Mouse (Mus musculus): Measurements from ENCODE around the gene Hvcn1. TPM values are rescaled to one million over a fixed set of nuclear protein-coding genes. Genes with fewer than 3 reads are reported as not detected.
"Not testable (repeated sequence)": the region's sequence is repeated elsewhere in the genome, so short reads cannot be mapped to it uniquely, and the experiment has no call there.

Gene Hvcn1
- polyA plus RNA-seq, 1 experiment from 2014 or later: 6.7 TPM

GRCm38 (mm10) chr5:122179665-122180064 is 26.9 kb upstream of the Hvcn1 start:
- Histone ChIP-seq H3K36me3 (peaks cover 23% of the 10 kb centered on the region), H3K9me3 (no peaks in the 10 kb centered on the region)
- 54% methylated on average over 6 of the region's 6 CpGs for WGBS

GRCm38 (mm10) chr5:122184283-122184806 is 22.3 kb upstream of the Hvcn1 start:
- no peak overlapping the region for H3K27ac ChIP-seq
- WGBS: 90% methylated on average over 7 of the region's 7 CpGs
- peaks cover 6% of the 10 kb centered on the region; the same call in 1 of the 2 replicates for H3K4me1 ChIP-seq
- no peak overlapping the region for H3K4me3 ChIP-seq
- DNase-seq (ENCODE audit: low spot score): no peak
- H3K9me3 ChIP-seq: no peaks in the 10 kb centered on the region
- no peaks in the 10 kb centered on the region for H3K27me3 ChIP-seq (ENCODE audit: insufficient read depth, poor library complexity, severe bottlenecking)
- no peaks in the 10 kb centered on the region for H3K36me3 ChIP-seq

More at GRCm38 (mm10) chr5:122179665-122180064, 26.9 kb upstream of the Hvcn1 start:
- no peaks in the 10 kb centered on the region for H3K27me3 ChIP-seq (ENCODE audit: insufficient read depth, poor library complexity, severe bottlenecking)
- no peak for DNase-seq (ENCODE audit: low spot score)
- H3K4me1 ChIP-seq: peaks cover 8% of the 10 kb centered on the region; the same call in 1 of the 2 replicates
- H3K27ac ChIP-seq: no peak overlapping the region; the same call in 1 of the 2 replicates
- H3K4me3 ChIP-seq: no peak overlapping the region

- H3K27me3 ChIP-seq (ENCODE audit: insufficient read depth, poor library complexity, severe bottlenecking); H3K9me3 ChIP-seq; DNase-seq (ENCODE audit: low spot score); H3K27ac ChIP-seq; H3K36me3 ChIP-seq; H3K4me1 ChIP-seq; H3K4me3 ChIP-seq: not testable (repeated sequence)
- WGBS: 89% methylated on average over 6 of the region's 6 CpGs
Measured at GRCm38 (mm10) chr5:122184858-122185257, 21.7 kb upstream of the Hvcn1 start.

GRCm38 (mm10) chr5:122189115-122189514 is 17.5 kb upstream of the Hvcn1 start:
- H3K27ac ChIP-seq: no peak overlapping the region
- no peaks in the 10 kb centered on the region for H3K4me1 ChIP-seq
- no peak for DNase-seq (ENCODE audit: low spot score)
- H3K27me3 ChIP-seq (ENCODE audit: insufficient read depth, poor library complexity, severe bottlenecking): no peaks in the 10 kb centered on the region
- no peaks in the 10 kb centered on the region for H3K9me3 ChIP-seq
- WGBS: 52% methylated on average over 3 of the region's 3 CpGs
- no peak overlapping the region for H3K4me3 ChIP-seq
- no peaks in the 10 kb centered on the region for H3K36me3 ChIP-seq

GRCm38 (mm10) chr5:122190465-122190864 is 16.1 kb upstream of the Hvcn1 start:
- WGBS: 58% methylated on average over 7 of the region's 7 CpGs

GRCm38 (mm10) chr5:122191269-122192063 is 15.1 kb upstream of the Hvcn1 start:
- H3K27ac ChIP-seq: no peak overlapping the region
- 75% methylated on average over 12 of the region's 12 CpGs for WGBS
- DNase-seq (ENCODE audit: low spot score): no peak
- no peaks in the 10 kb centered on the region for H3K9me3 ChIP-seq
- H3K4me1 ChIP-seq: no peaks in the 10 kb centered on the region
- no peaks in the 10 kb centered on the region for H3K36me3 ChIP-seq
- no peak overlapping the region for H3K4me3 ChIP-seq
- H3K27me3 ChIP-seq (ENCODE audit: insufficient read depth, poor library complexity, severe bottlenecking): no peaks in the 10 kb centered on the region

More at GRCm38 (mm10) chr5:122190465-122190864, 16.1 kb upstream of the Hvcn1 start:
- Histone ChIP-seq H3K4me1 (no peaks in the 10 kb centered on the region), H3K36me3 (no peaks in the 10 kb centered on the region), H3K27me3 (ENCODE audit: insufficient read depth, poor library complexity, severe bottlenecking) (no peaks in the 10 kb centered on the region), H3K4me3 (no peak overlapping the region), H3K27ac (no peak overlapping the region), H3K9me3 (no peaks in the 10 kb centered on the region)
- no peak for DNase-seq (ENCODE audit: low spot score)

GRCm38 (mm10) chr5:122192347-122192746 is 14.3 kb upstream of the Hvcn1 start:
- DNase-seq (ENCODE audit: low spot score): no peak
- Histone ChIP-seq H3K36me3 (no peaks in the 10 kb centered on the region), H3K9me3 (no peaks in the 10 kb centered on the region), H3K4me1 (no peaks in the 10 kb centered on the region), H3K4me3 (no peak overlapping the region), H3K27me3 (ENCODE audit: insufficient read depth, poor library complexity, severe bottlenecking) (no peaks in the 10 kb centered on the region), H3K27ac (no peak overlapping the region)
- 68% methylated on average over 2 of the region's 4 CpGs for WGBS

- H3K27me3 ChIP-seq (ENCODE audit: insufficient read depth, poor library complexity, severe bottlenecking): no peaks in the 10 kb centered on the region
- WGBS: 86% methylated on average over 4 of the region's 4 CpGs
- no peak overlapping the region for H3K4me3 ChIP-seq
- H3K27ac ChIP-seq: no peak overlapping the region
- H3K4me1 ChIP-seq: no peaks in the 10 kb centered on the region
- H3K9me3 ChIP-seq: peaks cover 3% of the 10 kb centered on the region
- no peak for DNase-seq (ENCODE audit: low spot score)
- H3K36me3 ChIP-seq: no peaks in the 10 kb centered on the region
Measured at GRCm38 (mm10) chr5:122200872-122201271, 5.7 kb upstream of the Hvcn1 start.

DNA sequence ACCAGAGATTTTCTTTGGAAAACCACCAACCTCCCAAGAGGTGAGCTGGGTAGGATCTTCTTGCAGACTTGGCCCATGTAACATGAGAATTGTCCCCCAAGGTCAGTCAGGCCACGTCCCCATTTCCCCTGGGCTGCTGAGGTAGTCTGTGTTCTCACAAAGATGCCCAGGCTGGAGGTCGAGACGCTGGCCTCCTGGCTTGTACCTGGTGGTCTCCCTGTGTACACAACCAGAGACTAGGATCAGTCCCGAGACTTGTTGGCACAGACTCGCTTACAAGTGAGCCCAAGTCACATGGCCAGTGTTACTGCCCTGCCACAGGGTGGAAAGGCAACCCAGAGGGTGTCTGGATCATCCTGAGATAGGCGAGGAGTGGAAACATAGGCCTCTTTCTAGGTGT is 4.7 kb upstream of the Hvcn1 start:
- Histone ChIP-seq H3K9me3 (peaks cover 3% of the 10 kb centered on the region), H3K27me3 (ENCODE audit: insufficient read depth, poor library complexity, severe bottlenecking) (no peaks in the 10 kb centered on the region), H3K4me3 (no peak overlapping the region), H3K4me1 (no peaks in the 10 kb centered on the region), H3K36me3 (no peaks in the 10 kb centered on the region), H3K27ac (no peak overlapping the region)
- 81% methylated on average over 6 of the region's 6 CpGs for WGBS
- no peak for DNase-seq (ENCODE audit: low spot score)

DNA sequence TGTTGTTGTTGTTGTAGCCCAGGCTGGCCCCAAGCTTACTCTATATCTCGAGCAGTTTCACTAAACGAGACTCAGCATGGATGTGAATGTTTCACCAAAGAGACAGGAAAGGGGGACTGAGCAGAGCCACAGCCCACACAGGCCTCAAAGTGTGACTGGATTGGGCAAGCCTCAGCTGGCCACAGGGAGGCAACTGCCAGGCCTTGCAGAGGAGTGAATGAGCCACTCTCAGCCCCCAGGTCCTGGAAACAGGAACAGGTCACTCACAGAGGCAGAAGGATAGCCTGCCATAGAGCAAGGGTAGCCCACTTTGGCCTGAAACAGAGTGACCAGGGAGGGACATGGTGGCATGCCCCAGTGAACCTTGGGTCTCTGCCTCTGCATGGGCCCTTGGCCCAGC is 2.4 kb upstream of the Hvcn1 start:
- H3K27ac ChIP-seq: no peak overlapping the region
- DNase-seq (ENCODE audit: low spot score): no peak
- no peaks in the 10 kb centered on the region for H3K27me3 ChIP-seq (ENCODE audit: insufficient read depth, poor library complexity, severe bottlenecking)

GRCm38 (mm10) chr5:122208909-122209308 is 2.3 kb downstream of the Hvcn1 start:
- 59% methylated on average over 6 of the region's 6 CpGs for WGBS
- no peaks in the 10 kb centered on the region for H3K9me3 ChIP-seq
- H3K4me1 ChIP-seq: peaks cover 17% of the 10 kb centered on the region
- 0 out of 2 replicates have a peak overlapping the region, but pooled peaks have one; percentile 54 for H3K4me3 ChIP-seq
- peak overlapping the region; percentile 75 for H3K27ac ChIP-seq
- no peaks in the 10 kb centered on the region for H3K36me3 ChIP-seq
- no peak for DNase-seq (ENCODE audit: low spot score)
- peaks cover 14% of the 10 kb centered on the region for H3K27me3 ChIP-seq (ENCODE audit: insufficient read depth, poor library complexity, severe bottlenecking)

More for the DNA sequence above, 2.4 kb upstream of the Hvcn1 start:
- Histone ChIP-seq H3K9me3 (peaks cover 3% of the 10 kb centered on the region), H3K4me1 (peaks cover 5% of the 10 kb centered on the region), H3K4me3 (no peak overlapping the region), H3K36me3 (no peaks in the 10 kb centered on the region)
- WGBS: 57% methylated on average over 2 of the region's 2 CpGs

GRCm38 (mm10) chr5:122209591-122210368 is 3.2 kb downstream of the Hvcn1 start:
- DNase-seq (ENCODE audit: low spot score): peak; percentile 80
- H3K27me3 ChIP-seq (ENCODE audit: insufficient read depth, poor library complexity, severe bottlenecking): peaks cover 14% of the 10 kb centered on the region
- H3K36me3 ChIP-seq: no peaks in the 10 kb centered on the region
- 6% methylated on average over 21 of the region's 21 CpGs for WGBS
- H3K4me1 ChIP-seq: peaks cover 17% of the 10 kb centered on the region
- peak overlapping the region; percentile 75 for H3K27ac ChIP-seq
- H3K4me3 ChIP-seq: peak overlapping the region; percentile 54
- no peaks in the 10 kb centered on the region for H3K9me3 ChIP-seq

GRCm38 (mm10) chr5:122210890-122211289 is 4.3 kb downstream of the Hvcn1 start:
- 81% methylated on average over 8 of the region's 8 CpGs for WGBS
- peaks cover 14% of the 10 kb centered on the region for H3K27me3 ChIP-seq (ENCODE audit: insufficient read depth, poor library complexity, severe bottlenecking)
- DNase-seq (ENCODE audit: low spot score): no peak
- H3K4me3 ChIP-seq: no peak overlapping the region
- H3K36me3 ChIP-seq: no peaks in the 10 kb centered on the region
- H3K27ac ChIP-seq: no peak overlapping the region
- H3K9me3 ChIP-seq: no peaks in the 10 kb centered on the region
- peaks cover 17% of the 10 kb centered on the region for H3K4me1 ChIP-seq
